Mouse (Mus musculus) myocyte (in vitro differentiated cells): ENCODE data around the gene Wfdc10. TPM values are rescaled to one million over a fixed set of nuclear protein-coding genes. Genes with fewer than 3 reads are reported as not detected.

Experiments
- H3K27me3 ChIP-seq: one replicate; pipeline ENCODE4 v1.6.1; 2011; ENCODE audit not compliant: control insufficient read depth, insufficient read depth, insufficient read length
- H3K36me3 ChIP-seq: one replicate; pipeline ENCODE4 v1.6.1; 2011; ENCODE audit not compliant: control insufficient read depth, insufficient read depth
- H3K4me2 ChIP-seq: one replicate; pipeline ENCODE4 v1.6.1; 2011; ENCODE audit warnings: low read depth, control low read depth
- H3K4me3 ChIP-seq: one replicate; pipeline ENCODE4 v1.5.1; 2011; ENCODE audit warnings: mild to moderate bottlenecking, control low read depth, moderate library complexity
- H3K79me2 ChIP-seq: one replicate; pipeline ENCODE4 v1.6.1; 2011; ENCODE audit not compliant: control insufficient read depth, insufficient read depth
- H3ac ChIP-seq: one replicate; pipeline ENCODE4 v1.6.1; 2011; ENCODE audit not compliant: control insufficient read depth, insufficient read length
- CEBPB ChIP-seq: IDR thresholded peaks from 2 replicates; pipeline ENCODE4 v1.6.1; 2011; ENCODE audit warnings: mild to moderate bottlenecking, moderate library complexity; ENCODE audit not compliant: poor library complexity, insufficient read depth, severe bottlenecking
- E2F4 ChIP-seq: IDR thresholded peaks from one replicate; pipeline ENCODE4 v1.6.1; 2011; ENCODE audit warnings: mild to moderate bottlenecking, control low read depth, moderate library complexity; ENCODE audit not compliant: insufficient read depth
- MAX ChIP-seq: IDR thresholded peaks from one replicate; pipeline ENCODE4 v1.6.1; 2011; ENCODE audit warnings: low read depth, mild to moderate bottlenecking, control low read depth
- MYOD1 ChIP-seq, 3 experiments: IDR thresholded peaks; one replicate each; pipeline ENCODE4 v1.6.1; 2011; ENCODE audit warnings: control low read depth in 2 of 3, low read depth in 2 of 3, mild to moderate bottlenecking in 2 of 3, moderate library complexity in 1 of 3; ENCODE audit not compliant: insufficient read length in 2 of 3, control insufficient read depth in 1 of 3
- MYOG ChIP-seq, 3 experiments: IDR thresholded peaks; one replicate each; pipeline ENCODE4 v1.6.1; 2011; ENCODE audit warnings: control low read depth in 2 of 3, low read depth in 2 of 3, mild to moderate bottlenecking in 2 of 3; ENCODE audit not compliant: insufficient read length in 2 of 3, control insufficient read depth in 1 of 3, insufficient read depth in 1 of 3
- POLR2A ChIP-seq: IDR thresholded peaks from one replicate; pipeline ENCODE4 v1.6.1; 2011; ENCODE audit warnings: low read depth, mild to moderate bottlenecking, control low read depth, moderate library complexity; ENCODE audit not compliant: insufficient read length
- POLR2AphosphoS2 ChIP-seq: IDR thresholded peaks from one replicate; pipeline ENCODE4 v1.6.1; 2011; ENCODE audit warnings: low read depth, control low read depth; ENCODE audit not compliant: insufficient read length
- REST ChIP-seq: IDR thresholded peaks from one replicate; pipeline ENCODE4 v1.6.1; 2011; ENCODE audit warnings: mild to moderate bottlenecking, control low read depth, moderate library complexity; ENCODE audit not compliant: insufficient read depth, insufficient read length
- SRF ChIP-seq: IDR thresholded peaks from one replicate; pipeline ENCODE4 v1.6.1; 2011; ENCODE audit warnings: low read depth; ENCODE audit not compliant: control insufficient read depth, insufficient read length
- TCF12 ChIP-seq: IDR thresholded peaks from one replicate; pipeline ENCODE4 v1.6.1; 2011; ENCODE audit warnings: mild to moderate bottlenecking, control low read depth; ENCODE audit not compliant: poor library complexity, insufficient read depth, severe bottlenecking
- TCF3 ChIP-seq: IDR thresholded peaks from one replicate; pipeline ENCODE4 v1.6.1; 2011; ENCODE audit warnings: low read depth, control low read depth; ENCODE audit not compliant: insufficient read length
- USF1 ChIP-seq: IDR thresholded peaks from one replicate; pipeline ENCODE4 v1.6.1; 2011; ENCODE audit warnings: low read depth, mild to moderate bottlenecking, control low read depth, moderate library complexity
- polyA plus RNA-seq: library from polyadenylated mRNA; unstranded; fragments of >200 nt; fragmentation: generic; extraction: Trizol; gene quantifications from one replicate; pipeline ENCODE4 v1.2.1, GENCODE M21; 2012; ENCODE audit warnings: missing spikeins

Wfdc10 gene
- polyA plus RNA-seq, 1 experiment: not detected

GRCm38 (mm10) chr2:164664851-164665250 is 9.0 kb downstream of the Wfdc10 start:
- no peak overlapping the region for H3K4me2 ChIP-seq
- H3K4me3 ChIP-seq: no peak overlapping the region
- no peaks in the 10 kb centered on the region for H3K36me3 ChIP-seq
- no peaks in the 10 kb centered on the region for H3K79me2 ChIP-seq
- H3K27me3 ChIP-seq: peaks cover 5% of the 10 kb centered on the region
- no peak overlapping the region for H3ac ChIP-seq
- no peak for TF ChIP-seq REST
- TF ChIP-seq MYOD1 (IDR thresholded peaks at IDR 0.05; ENCODE audit: control insufficient read depth in 1 of 3, insufficient read length in 2 of 3, low read depth in 2 of 3): no peak
- TF ChIP-seq POLR2AphosphoS2: no peak
- no peak for TF ChIP-seq E2F4
- no peak for TF ChIP-seq TCF3
- TF ChIP-seq SRF: no peak
- TF ChIP-seq TCF12: no peak
- TF ChIP-seq USF1: no peak
- no peak for TF ChIP-seq MAX
- no peak for TF ChIP-seq MYOG (IDR thresholded peaks at IDR 0.05; ENCODE audit: control insufficient read depth in 1 of 3, insufficient read depth in 1 of 3, insufficient read length in 2 of 3, low read depth in 2 of 3)
- no peak for TF ChIP-seq POLR2A
- TF ChIP-seq CEBPB: no peak

- TF ChIP-seq MYOG (IDR thresholded peaks at IDR 0.05; ENCODE audit: control insufficient read depth in 1 of 3, insufficient read depth in 1 of 3, insufficient read length in 2 of 3, low read depth in 2 of 3): no peak
- TF ChIP-seq TCF3: no peak
- TF ChIP-seq SRF: no peak
- no peak for TF ChIP-seq POLR2A
- no peak for TF ChIP-seq E2F4
- no peak for TF ChIP-seq MYOD1 (IDR thresholded peaks at IDR 0.05; ENCODE audit: control insufficient read depth in 1 of 3, insufficient read length in 2 of 3, low read depth in 2 of 3)
- no peak for TF ChIP-seq CEBPB
- TF ChIP-seq MAX: no peak
- no peak for TF ChIP-seq TCF12
- no peak for TF ChIP-seq USF1
- TF ChIP-seq POLR2AphosphoS2: no peak
- TF ChIP-seq REST: no peak
- H3K36me3 ChIP-seq: no peaks in the 10 kb centered on the region
- peaks cover 2% of the 10 kb centered on the region for H3K27me3 ChIP-seq
- no peak overlapping the region for H3K4me3 ChIP-seq
- H3K4me2 ChIP-seq: no peak overlapping the region
- H3ac ChIP-seq: no peak overlapping the region
- no peaks in the 10 kb centered on the region for H3K79me2 ChIP-seq
Measured at GRCm38 (mm10) chr2:164670261-164670660, 14.4 kb downstream of the Wfdc10 start.

- H3K4me2 ChIP-seq: no peak overlapping the region
- no peaks in the 10 kb centered on the region for H3K79me2 ChIP-seq
- TF ChIP-seq MYOG (IDR thresholded peaks at IDR 0.05; ENCODE audit: control insufficient read depth in 1 of 3, insufficient read depth in 1 of 3, insufficient read length in 2 of 3, low read depth in 2 of 3): peak in 2 of 3 experiments; percentile 55 to 83
- TF ChIP-seq E2F4: no peak
- TF ChIP-seq TCF3: peak; percentile 56
- no peak for TF ChIP-seq POLR2A
- TF ChIP-seq POLR2AphosphoS2: no peak
- TF ChIP-seq SRF: no peak
- TF ChIP-seq REST: no peak
- TF ChIP-seq CEBPB: no peak
- TF ChIP-seq MAX: no peak
- TF ChIP-seq TCF12: no peak
- TF ChIP-seq MYOD1 (IDR thresholded peaks at IDR 0.05; ENCODE audit: control insufficient read depth in 1 of 3, insufficient read length in 2 of 3, low read depth in 2 of 3): peak in 1 of 3 experiments; percentile 80
- no peak for TF ChIP-seq USF1
- H3K36me3 ChIP-seq: no peaks in the 10 kb centered on the region
- no peak overlapping the region for H3K4me3 ChIP-seq
- H3K27me3 ChIP-seq: no peaks in the 10 kb centered on the region
- H3ac ChIP-seq: no peak overlapping the region
Measured at GRCm38 (mm10) chr2:164670938-164671337, 15.1 kb downstream of the Wfdc10 start.

- no peaks in the 10 kb centered on the region for H3K27me3 ChIP-seq
Measured at GRCm38 (mm10) chr2:164673987-164674386, 18.1 kb downstream of the Wfdc10 start, which contains the start of gene Wfdc11. TSS of gene Wfdc11 (minus strand) at chr2:164674087.

More at GRCm38 (mm10) chr2:164673987-164674386, 18.1 kb downstream of the Wfdc10 start, which contains the start of gene Wfdc11:
- Histone ChIP-seq H3K79me2 (no peaks in the 10 kb centered on the region), H3ac (no peak within 1 kb of the TSS), H3K4me2 (no peak within 1 kb of the TSS), H3K36me3 (no peaks in the 10 kb centered on the region), H3K4me3 (no peak within 1 kb of the TSS)
- TF ChIP-seq MAX (no peak), MYOD1 (IDR thresholded peaks at IDR 0.05; ENCODE audit: control insufficient read depth in 1 of 3, insufficient read length in 2 of 3, low read depth in 2 of 3) (no peak), SRF (no peak), POLR2A (no peak), REST (no peak), TCF12 (no peak), TCF3 (no peak), POLR2AphosphoS2 (no peak)
